Mouse (Mus musculus) heart, adult 2 months (tissue): ENCODE data around the gene Gfod1.

Experiments
- CTCF ChIP-seq: fragments of 200-600 bp; IDR thresholded peaks from 2 replicates; pipeline ENCODE4 v1.8.1; 2022; ENCODE audit warnings: antibody characterized with exemption, mild to moderate bottlenecking, moderate library complexity
- POLR2A ChIP-seq: fragments of 200-500 bp; IDR thresholded peaks from 2 replicates; pipeline ENCODE4 v1.6.1; 2011; ENCODE audit warnings: mild to moderate bottlenecking, low read depth, low read length, control low read depth; ENCODE audit not compliant: insufficient read depth

- TF ChIP-seq CTCF (no peak), POLR2A (no peak)
Measured at GRCm38 (mm10) chr13:43199282-43199681, 104.7 kb downstream of the Gfod1 start.
